Mouse (Mus musculus) hindbrain, embryonic 12.5 days (tissue): ENCODE results near the gene Atrx. TPM values are rescaled to one million over a fixed set of nuclear protein-coding genes. Genes with fewer than 3 reads are reported as not detected.

Experiments used
- ATAC-seq: fragments of 200-750 bp; cut with Nextera tagmentation; 2 replicates; pipeline ENCODE4 v1.8.0; 2017; ENCODE audit warnings: moderate TSS enrichment; ENCODE audit not compliant: low FRiP score
- H3K27ac ChIP-seq: fragments of 300-500 bp; sonication (generic); 2 replicates; pipeline ENCODE4 v1.5.1; 2016; ENCODE audit warnings: mild to moderate bottlenecking
- H3K27me3 ChIP-seq: fragments of 300-500 bp; sonication (generic); 2 replicates; pipeline ENCODE4 v1.6.1; 2016; ENCODE audit warnings: mild to moderate bottlenecking
- H3K36me3 ChIP-seq: fragments of 300-500 bp; sonication (generic); 2 replicates; pipeline ENCODE4 v1.6.1; 2016; ENCODE audit warnings: mild to moderate bottlenecking
- H3K4me1 ChIP-seq: fragments of 300-500 bp; sonication (generic); 2 replicates; pipeline ENCODE4 v1.6.1; 2016
- H3K4me2 ChIP-seq: fragments of 300-500 bp; sonication (generic); replicated peaks from 2 replicates; pipeline ENCODE4 v1.6.1; 2016; ENCODE audit warnings: mild to moderate bottlenecking
- H3K4me3 ChIP-seq: fragments of 300-500 bp; sonication (generic); 2 replicates; pipeline ENCODE4 v1.5.1; 2016; ENCODE audit warnings: mild to moderate bottlenecking
- H3K9ac ChIP-seq: fragments of 300-500 bp; sonication (generic); 2 replicates; pipeline ENCODE4 v1.6.1; 2016; ENCODE audit warnings: mild to moderate bottlenecking, moderate library complexity
- H3K9me3 ChIP-seq: fragments of 300-500 bp; sonication (generic); replicated peaks from 2 replicates; pipeline ENCODE4 v1.6.1; 2016; ENCODE audit warnings: mild to moderate bottlenecking
- WGBS: fragments of 180-500 bp; shearing (Covaris S2); methylation state at CpG from one replicate; pipeline ENCODE4 v1.1.7; 2016; 5-methylcytosine and 5-hydroxymethylcytosine counted together
- polyA plus RNA-seq: library from polyadenylated mRNA; unstranded; fragments of >200 nt; fragmentation: Nextera tagmentation; extraction: Ambion mirVana; gene quantifications from 2 replicates; pipeline ENCODE4 v1.2.1, GENCODE M21; 2016

The Atrx gene
- polyA plus RNA-seq, 1 experiment from 2014 or later, result 222 TPM

- H3K27me3 ChIP-seq, result peaks cover 65% of the 10 kb centered on the region
- peak; percentile 26; the same call in 1 of the 2 replicates for ATAC-seq
Measured at GRCm38 (mm10) chrX:105765005-105765706, 164.0 kb downstream of the Atrx start.

DNA sequence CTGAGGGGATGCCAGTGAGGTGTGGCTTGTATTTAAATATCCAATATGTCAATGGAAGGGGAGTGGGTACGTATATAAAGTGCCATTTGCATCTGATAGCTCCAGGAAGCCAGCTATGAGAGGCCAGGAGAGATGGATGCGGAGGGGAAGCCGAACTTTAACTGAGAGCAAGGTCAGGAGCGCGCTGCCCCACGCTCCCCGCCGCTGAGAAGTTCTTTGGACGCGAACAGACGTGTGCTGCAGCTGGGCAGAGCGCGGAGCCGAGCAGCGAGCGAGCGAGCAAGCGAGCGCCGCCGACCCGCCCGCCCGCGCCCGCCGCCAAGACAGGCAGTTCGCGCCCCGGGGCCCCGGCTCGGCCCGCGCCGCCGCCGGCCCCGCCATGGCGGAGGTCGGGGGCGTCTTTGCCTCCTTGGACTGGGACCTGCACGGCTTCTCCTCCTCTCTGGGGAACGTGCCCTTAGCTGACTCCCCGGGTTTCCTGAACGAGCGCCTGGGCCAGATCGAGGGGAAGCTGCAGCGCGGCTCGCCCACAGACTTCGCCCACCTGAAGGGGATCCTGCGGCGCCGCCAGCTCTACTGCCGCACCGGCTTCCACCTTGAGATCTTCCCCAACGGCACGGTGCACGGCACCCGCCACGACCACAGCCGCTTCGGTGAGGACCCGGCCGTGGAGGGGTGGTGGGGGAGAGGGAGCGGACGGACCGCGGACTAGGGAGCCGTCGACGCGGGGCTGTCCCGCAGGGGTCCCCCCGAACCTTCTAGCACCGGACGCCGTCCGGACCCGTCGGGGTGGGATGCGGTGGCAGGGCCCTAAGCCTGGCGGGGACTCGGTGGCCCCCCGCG lies 164.8 kb downstream of the Atrx start, which contains the start of gene Fgf16:
Gene Fgf16, plus strand, starts transcription at position 118 of the 843 bp plus-strand sequence.
- Histone ChIP-seq H3K9me3 (0 out of 2 replicates have a peak, but pooled peaks cover 2% of the 10 kb centered on the region), H3K4me1 (peaks cover 7% of the 10 kb centered on the region; the same call in 1 of the 2 replicates), H3K4me3 (peak within 1 kb of the TSS; percentile 36), H3K27ac (no peak within 1 kb of the TSS), H3K27me3 (peaks cover 65% of the 10 kb centered on the region), H3K9ac (peak within 1 kb of the TSS; percentile 14; the same call in 1 of the 2 replicates), H3K36me3 (no peaks in the 10 kb centered on the region), H3K4me2 (peak within 1 kb of the TSS; percentile 58)
- ATAC-seq, result peak; percentile 38
- WGBS, result 19% methylated on average over 42 of the region's 86 CpGs

More at GRCm38 (mm10) chrX:105765005-105765706, 164.0 kb downstream of the Atrx start:
- Histone ChIP-seq H3K36me3 (no peaks in the 10 kb centered on the region), H3K9ac (peak overlapping the region; percentile 14; the same call in 1 of the 2 replicates), H3K4me1 (peaks cover 7% of the 10 kb centered on the region; the same call in 1 of the 2 replicates), H3K4me3 (peak overlapping the region; percentile 36), H3K4me2 (peak overlapping the region; percentile 58), H3K9me3 (0 out of 2 replicates have a peak, but pooled peaks cover 2% of the 10 kb centered on the region), H3K27ac (no peak overlapping the region)
- 19% methylated on average over 29 of the region's 36 CpGs for WGBS

- H3K4me3 ChIP-seq, result peak overlapping the region; percentile 36
- 19% methylated on average over 20 of the region's 20 CpGs for WGBS
- H3K27me3 ChIP-seq, result peaks cover 65% of the 10 kb centered on the region
Measured at GRCm38 (mm10) chrX:105763612-105764011, 165.6 kb downstream of the Atrx start.

DNA sequence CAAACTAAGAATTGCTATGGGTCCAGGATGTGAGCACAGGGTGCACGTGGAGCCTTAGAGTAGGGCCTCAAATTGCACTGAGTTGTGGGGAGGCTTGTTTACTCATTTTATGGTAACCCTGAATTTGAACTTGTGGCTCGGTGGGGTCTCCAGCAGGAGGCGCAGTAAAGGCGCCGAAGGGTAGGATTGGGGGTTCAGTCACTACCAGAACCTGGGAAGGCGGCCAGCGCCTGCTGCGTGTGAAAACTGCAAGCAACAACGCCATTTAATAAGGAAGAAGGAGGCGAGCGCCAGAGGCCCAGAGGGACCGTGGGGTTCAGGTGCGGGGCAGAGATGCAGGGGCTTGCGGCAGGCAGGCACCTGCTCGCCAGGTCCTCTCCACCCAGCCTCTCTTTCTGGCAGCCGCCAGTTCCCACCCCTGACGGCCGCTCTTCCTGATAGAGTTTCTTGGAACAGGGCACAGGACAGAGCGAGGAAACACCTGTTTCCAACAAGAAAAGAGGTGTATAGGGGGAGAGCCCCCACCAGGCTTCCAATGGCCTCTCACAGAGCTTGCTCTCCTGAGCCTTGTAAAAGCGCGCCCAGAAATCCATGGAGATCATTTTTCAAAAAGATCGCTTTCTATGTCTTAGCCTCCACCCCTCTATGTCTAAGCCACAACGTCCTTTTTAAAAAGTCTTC lies 166.2 kb downstream of the Atrx start:
- Histone ChIP-seq H3K27ac (no peak overlapping the region), H3K36me3 (no peaks in the 10 kb centered on the region), H3K4me3 (peak overlapping the region; percentile 36), H3K4me1 (peaks cover 7% of the 10 kb centered on the region; the same call in 1 of the 2 replicates), H3K4me2 (peak overlapping the region; percentile 58), H3K27me3 (peaks cover 61% of the 10 kb centered on the region), H3K9me3 (0 out of 2 replicates have a peak, but pooled peaks cover 2% of the 10 kb centered on the region), H3K9ac (no peak overlapping the region)
- peak; percentile 20; the same call in 1 of the 2 replicates for ATAC-seq
- 13% methylated on average over 23 of the region's 23 CpGs for WGBS

More at GRCm38 (mm10) chrX:105763612-105764011, 165.6 kb downstream of the Atrx start:
- Histone ChIP-seq H3K9ac (no peak overlapping the region), H3K4me1 (peaks cover 7% of the 10 kb centered on the region; the same call in 1 of the 2 replicates), H3K36me3 (no peaks in the 10 kb centered on the region), H3K9me3 (0 out of 2 replicates have a peak, but pooled peaks cover 2% of the 10 kb centered on the region), H3K27ac (no peak overlapping the region), H3K4me2 (peak overlapping the region; percentile 58)
- ATAC-seq, result peak; percentile 26; the same call in 1 of the 2 replicates

Other genes with a start within 250 kb of the Atrx start
- 0.23 and 0.37 TPM in 2 replicates for gene Fgf16, start 165.1 kb downstream of the Atrx start, polyA plus RNA-seq
- 46.5 and 49.9 TPM in 2 replicates for gene Magt1, start 82.5 kb upstream of the Atrx start, polyA plus RNA-seq
- gene Cox7b, start 86.3 kb upstream of the Atrx start, polyA plus RNA-seq, result 285 and 293 TPM in 2 replicates
- 29.1 and 30.2 TPM in 2 replicates for gene Atp7a, start 97.9 kb upstream of the Atrx start, polyA plus RNA-seq
- 0.34 and 0.37 TPM in 2 replicates for gene Tlr13, start 213.8 kb upstream of the Atrx start, polyA plus RNA-seq